Mouse (Mus musculus): ENCODE data around the gene Slc34a1. TPM values are rescaled to one million over a fixed set of nuclear protein-coding genes. Genes with fewer than 3 reads are reported as not detected.

Gene Slc34a1
- polyA plus RNA-seq, 1 experiment from 2014 or later, result 0.06 TPM

DNA sequence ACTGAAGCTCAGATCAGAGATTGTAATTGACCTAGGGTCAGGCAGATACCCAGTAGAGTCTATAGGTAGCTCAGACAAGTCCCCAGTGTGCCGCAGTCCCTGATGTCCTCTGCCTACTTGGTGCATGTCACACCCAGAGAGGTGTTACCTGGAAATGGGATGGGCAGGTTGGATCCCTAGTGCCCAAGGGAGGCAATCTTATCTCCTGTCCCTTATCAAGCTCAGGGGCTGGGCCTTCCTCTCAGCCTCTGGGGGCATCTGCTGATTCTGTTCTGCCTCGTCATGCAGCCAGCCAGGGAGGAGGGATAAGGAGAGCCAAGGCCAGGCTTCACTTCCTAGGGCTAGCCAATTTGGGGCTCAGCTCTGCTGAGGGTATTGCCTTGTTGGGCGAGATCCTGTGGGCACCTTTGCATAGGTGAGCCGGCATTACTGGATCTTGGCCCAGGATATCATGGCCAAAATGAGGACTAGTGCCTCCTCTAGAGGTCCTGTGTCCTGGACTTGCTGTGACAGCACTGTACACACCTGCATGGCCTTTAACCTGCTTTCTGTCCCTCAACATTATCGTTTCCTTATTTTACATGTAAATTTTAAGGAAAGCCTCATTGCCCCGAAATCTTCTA is 48.6 kb downstream of the Slc34a1 start:
- H3K27ac ChIP-seq (replicated peaks), result no peak overlapping the region
- no peaks in the 10 kb centered on the region for H3K9me3 ChIP-seq
- H3K4me2 ChIP-seq (replicated peaks), result peak overlapping the region; percentile 90
- no peaks in the 10 kb centered on the region for H3K27me3 ChIP-seq
- WGBS, result 84% methylated on average over 6 of the region's 6 CpGs
- peaks cover 34% of the 10 kb centered on the region for H3K4me1 ChIP-seq
- no peak for ATAC-seq (ENCODE audit: low FRiP score, low read depth)
- H3K9ac ChIP-seq (replicated peaks), result peak overlapping the region; percentile 97; the same call in 1 of the 2 replicates
- peak overlapping the region; percentile 88 for H3K4me3 ChIP-seq
- peaks cover 28% of the 10 kb centered on the region for H3K36me3 ChIP-seq

- Histone ChIP-seq H3K27me3 (no peaks in the 10 kb centered on the region), H3K9me3 (no peaks in the 10 kb centered on the region), H3K4me1 (peaks cover 34% of the 10 kb centered on the region), H3K27ac (replicated peaks) (no peak overlapping the region), H3K4me2 (replicated peaks) (peak overlapping the region; percentile 90; the same call in 1 of the 2 replicates), H3K9ac (replicated peaks) (0 out of 2 replicates have a peak overlapping the region, but pooled peaks have one; percentile 21), H3K36me3 (peaks cover 37% of the 10 kb centered on the region), H3K4me3 (no peak overlapping the region)
- ATAC-seq (ENCODE audit: low FRiP score, low read depth), result no peak
- 64% methylated on average over 3 of the region's 3 CpGs for WGBS
These were observed 49.6 kb downstream of the Slc34a1 start for GRCm38 (mm10) chr13:55447543-55447943.

DNA sequence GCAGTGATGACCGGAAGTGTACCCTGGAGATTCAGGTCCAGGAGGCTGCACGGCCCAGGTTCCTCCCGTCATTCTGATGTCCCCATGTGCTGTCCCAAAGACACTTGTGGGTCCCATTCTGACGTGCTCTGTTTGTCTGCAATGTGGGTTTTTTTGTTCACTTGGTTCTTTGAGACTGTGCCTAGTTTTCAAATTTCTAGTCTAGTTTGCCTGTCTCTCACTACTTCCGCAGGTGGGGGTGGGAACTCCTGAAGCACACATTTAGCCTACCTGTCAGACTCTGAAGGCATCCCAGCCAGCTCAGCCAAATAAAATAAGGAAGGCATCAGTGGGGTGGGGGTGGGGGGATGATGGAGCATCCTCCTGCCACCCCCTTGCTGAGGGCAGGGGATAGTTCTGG is 50.1 kb downstream of the Slc34a1 start:
- Histone ChIP-seq H3K36me3 (peaks cover 43% of the 10 kb centered on the region), H3K4me3 (no peak overlapping the region), H3K4me1 (peaks cover 34% of the 10 kb centered on the region), H3K27me3 (no peaks in the 10 kb centered on the region), H3K9me3 (no peaks in the 10 kb centered on the region), H3K4me2 (replicated peaks) (no peak overlapping the region), H3K27ac (replicated peaks) (no peak overlapping the region), H3K9ac (replicated peaks) (no peak overlapping the region)
- 94% methylated on average over 5 of the region's 5 CpGs for WGBS
- no peak for ATAC-seq (ENCODE audit: low FRiP score, low read depth)

GRCm38 (mm10) chr13:55449205-55449604 is 51.2 kb downstream of the Slc34a1 start:
- Histone ChIP-seq H3K4me3 (no peak overlapping the region), H3K36me3 (peaks cover 53% of the 10 kb centered on the region), H3K9ac (replicated peaks) (no peak overlapping the region), H3K9me3 (no peaks in the 10 kb centered on the region), H3K4me1 (peaks cover 28% of the 10 kb centered on the region), H3K4me2 (replicated peaks) (no peak overlapping the region), H3K27me3 (no peaks in the 10 kb centered on the region), H3K27ac (replicated peaks) (no peak overlapping the region)
- ATAC-seq (ENCODE audit: low FRiP score, low read depth), result no peak
- 95% methylated on average over 9 of the region's 9 CpGs for WGBS

DNA sequence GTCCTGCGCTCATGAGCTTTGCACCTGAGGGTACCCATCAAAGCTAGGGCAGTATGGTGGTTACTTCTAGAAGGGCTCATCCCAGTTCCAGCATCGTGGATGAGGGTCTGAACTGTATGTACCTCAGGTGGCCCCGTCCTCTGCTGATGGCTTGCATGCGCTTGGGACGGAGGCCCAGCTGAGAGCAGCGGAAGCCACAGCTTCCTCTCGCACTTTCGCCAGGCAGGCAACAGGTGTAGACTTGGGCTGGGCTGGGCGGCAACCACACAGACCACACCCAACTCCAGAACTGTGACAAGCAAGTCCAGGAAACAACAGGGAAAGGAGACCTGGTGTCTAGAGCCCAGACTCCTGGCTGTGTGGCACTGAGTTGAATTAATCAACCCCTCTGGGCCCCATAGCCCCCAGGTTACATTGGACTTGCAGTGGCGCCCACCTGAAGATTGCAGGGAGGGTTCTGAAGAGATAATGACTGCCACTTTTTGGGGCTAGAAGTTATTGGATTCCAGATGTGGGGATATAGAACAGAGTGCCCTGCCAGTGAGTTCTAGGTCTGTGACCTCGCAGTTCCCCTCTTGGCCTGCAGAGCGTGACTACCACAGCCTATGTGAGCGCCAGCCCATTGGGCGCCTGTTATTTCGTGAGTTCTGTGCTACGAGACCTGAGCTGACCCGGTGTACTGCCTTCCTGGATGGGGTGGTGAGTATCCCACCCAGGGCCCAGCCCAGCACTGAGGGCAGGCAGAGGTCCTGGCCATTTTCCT is 51.9 kb downstream of the Slc34a1 start:
- H3K27ac ChIP-seq (replicated peaks), result no peak overlapping the region
- no peaks in the 10 kb centered on the region for H3K27me3 ChIP-seq
- no peak overlapping the region for H3K4me2 ChIP-seq (replicated peaks)
- no peak overlapping the region for H3K4me3 ChIP-seq
- H3K4me1 ChIP-seq, result peaks cover 28% of the 10 kb centered on the region
- WGBS, result 92% methylated on average over 17 of the region's 17 CpGs
- H3K9me3 ChIP-seq, result no peaks in the 10 kb centered on the region
- peaks cover 60% of the 10 kb centered on the region for H3K36me3 ChIP-seq
- no peak overlapping the region for H3K9ac ChIP-seq (replicated peaks)
- ATAC-seq (ENCODE audit: low FRiP score, low read depth), result no peak

DNA sequence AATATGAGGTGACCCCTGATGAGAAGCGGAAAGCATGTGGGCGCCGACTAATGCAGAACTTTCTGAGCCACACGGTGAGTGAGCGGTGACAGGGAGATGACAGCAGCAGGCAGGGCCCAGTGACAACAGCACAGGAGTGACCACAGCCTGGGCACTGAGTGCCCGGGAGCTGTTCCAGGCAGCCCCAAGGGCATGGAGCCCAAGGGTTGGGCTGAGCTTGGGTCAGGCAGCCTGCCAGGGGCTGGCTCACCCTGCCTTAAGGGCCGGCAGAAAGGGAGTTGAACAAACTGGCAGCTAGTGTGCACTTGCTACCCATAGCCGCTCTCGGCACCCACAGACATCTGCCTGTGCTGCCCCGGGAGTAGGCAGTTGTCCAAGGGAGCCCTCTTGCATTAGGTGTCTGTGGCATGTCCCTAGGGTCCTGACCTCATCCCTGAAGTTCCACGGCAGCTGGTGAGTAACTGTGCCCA is 52.6 kb downstream of the Slc34a1 start:
- no peak for ATAC-seq (ENCODE audit: low FRiP score, low read depth)
- peaks cover 67% of the 10 kb centered on the region for H3K36me3 ChIP-seq

DNA sequence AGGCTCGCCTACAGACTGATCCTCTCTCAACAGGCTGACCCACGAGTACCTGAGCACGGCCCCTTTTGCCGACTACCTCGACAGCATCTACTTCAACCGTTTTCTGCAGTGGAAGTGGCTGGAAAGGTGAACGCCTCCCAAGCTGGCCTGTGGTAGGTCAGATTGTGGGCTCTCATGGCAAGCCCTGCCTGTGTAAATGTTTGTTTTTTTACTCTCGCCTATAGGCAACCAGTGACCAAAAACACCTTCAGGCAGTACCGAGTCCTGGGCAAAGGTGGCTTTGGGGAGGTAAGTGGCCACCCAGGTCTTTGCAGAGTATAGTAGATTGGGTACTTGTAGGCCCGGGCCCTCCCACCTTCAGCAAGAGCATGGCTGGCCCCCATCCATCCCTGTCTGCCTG is 53.3 kb downstream of the Slc34a1 start:
- no peaks in the 10 kb centered on the region for H3K9me3 ChIP-seq
- no peak overlapping the region for H3K4me3 ChIP-seq
- H3K27me3 ChIP-seq, result no peaks in the 10 kb centered on the region
- no peak overlapping the region for H3K27ac ChIP-seq (replicated peaks)
- no peak overlapping the region for H3K4me2 ChIP-seq (replicated peaks)
- 95% methylated on average over 10 of the region's 10 CpGs for WGBS
- peaks cover 22% of the 10 kb centered on the region for H3K4me1 ChIP-seq
- peaks cover 74% of the 10 kb centered on the region for H3K36me3 ChIP-seq
- no peak for ATAC-seq (ENCODE audit: low FRiP score, low read depth)
- H3K9ac ChIP-seq (replicated peaks), result no peak overlapping the region

More for the DNA sequence above, 52.6 kb downstream of the Slc34a1 start:
- Histone ChIP-seq H3K27ac (replicated peaks) (no peak overlapping the region), H3K9ac (replicated peaks) (no peak overlapping the region), H3K27me3 (no peaks in the 10 kb centered on the region), H3K9me3 (no peaks in the 10 kb centered on the region), H3K4me3 (no peak overlapping the region), H3K4me2 (replicated peaks) (no peak overlapping the region), H3K4me1 (peaks cover 28% of the 10 kb centered on the region)
- 95% methylated on average over 11 of the region's 11 CpGs for WGBS

- no peak overlapping the region for H3K9ac ChIP-seq (replicated peaks)
- no peaks in the 10 kb centered on the region for H3K27me3 ChIP-seq
- H3K4me2 ChIP-seq (replicated peaks), result no peak overlapping the region
- no peaks in the 10 kb centered on the region for H3K9me3 ChIP-seq
- H3K36me3 ChIP-seq, result peaks cover 79% of the 10 kb centered on the region
- no peak overlapping the region for H3K27ac ChIP-seq (replicated peaks)
- 94% methylated on average over 16 of the region's 16 CpGs for WGBS
- H3K4me1 ChIP-seq, result peaks cover 15% of the 10 kb centered on the region
- no peak for ATAC-seq (ENCODE audit: low FRiP score, low read depth)
- H3K4me3 ChIP-seq, result no peak overlapping the region
These were observed 54.0 kb downstream of the Slc34a1 start for GRCm38 (mm10) chr13:55451785-55452549.

- H3K27me3 ChIP-seq, result peaks cover 9% of the 10 kb centered on the region; the same call in 1 of the 2 replicates
- peak overlapping the region; percentile 99 for H3K27ac ChIP-seq (replicated peaks)
- H3K4me3 ChIP-seq, result peak overlapping the region; percentile 68; the same call in 1 of the 2 replicates
- H3K36me3 ChIP-seq, result peaks cover 43% of the 10 kb centered on the region
- ATAC-seq (ENCODE audit: low FRiP score, low read depth), result no peak
- H3K9ac ChIP-seq (replicated peaks), result 0 out of 2 replicates have a peak overlapping the region, but pooled peaks have one; percentile 91
- H3K4me1 ChIP-seq, result peaks cover 36% of the 10 kb centered on the region
- H3K4me2 ChIP-seq (replicated peaks), result peak overlapping the region; percentile 78; the same call in 1 of the 2 replicates
- H3K9me3 ChIP-seq, result no peaks in the 10 kb centered on the region
- 51% methylated on average over 2 of the region's 2 CpGs for WGBS
These were observed 65.0 kb downstream of the Slc34a1 start for GRCm38 (mm10) chr13:55462965-55463364.

- WGBS, result 8% methylated on average over 14 of the region's 14 CpGs
- Histone ChIP-seq H3K27me3 (peaks cover 10% of the 10 kb centered on the region; the same call in 1 of the 2 replicates), H3K27ac (replicated peaks) (peak overlapping the region; percentile 99), H3K4me2 (replicated peaks) (peak overlapping the region; percentile 78), H3K36me3 (peaks cover 38% of the 10 kb centered on the region), H3K9ac (replicated peaks) (peak overlapping the region; percentile 91), H3K4me3 (peak overlapping the region; percentile 68), H3K4me1 (peaks cover 42% of the 10 kb centered on the region), H3K9me3 (no peaks in the 10 kb centered on the region)
- peak; percentile 1; the same call in 1 of the 2 replicates for ATAC-seq (ENCODE audit: low FRiP score, low read depth)
These were observed 65.5 kb downstream of the Slc34a1 start for GRCm38 (mm10) chr13:55463399-55464026.
